Mouse (Mus musculus) heart, embryonic 16.5 days (tissue): ENCODE data around the gene Vps52. TPM values are rescaled to one million over a fixed set of nuclear protein-coding genes. Genes with fewer than 3 reads are reported as not detected.
A peak's percentile ranks its signal among the peaks of the same experiment; 100 is the strongest.
"Not testable (repeated sequence)": the region's sequence is repeated elsewhere in the genome, so short reads cannot be mapped to it uniquely, and the experiment has no call there.

ENCODE experiments used
- ATAC-seq: fragments of 200-750 bp; cut with Nextera tagmentation; replicated peaks from 2 replicates; pipeline ENCODE4 v1.8.0; 2017; ENCODE audit warnings: moderate number of reproducible peaks; ENCODE audit not compliant: insufficient read depth, low FRiP score; ENCODE audit errors: extremely low read depth
- H3K27ac ChIP-seq: fragments of 300-500 bp; sonication (generic); 2 replicates; pipeline ENCODE4 v1.5.1; 2014; ENCODE audit warnings: mild to moderate bottlenecking, low read length, control low read depth, moderate library complexity
- H3K27me3 ChIP-seq: fragments of 300-500 bp; sonication (generic); 2 replicates; pipeline ENCODE4 v1.6.1; 2014; ENCODE audit warnings: low read length, mixed read lengths; ENCODE audit not compliant: control insufficient read depth, insufficient read depth
- H3K36me3 ChIP-seq: fragments of 300-500 bp; sonication (generic); 2 replicates; pipeline ENCODE4 v1.6.1; 2014; ENCODE audit not compliant: control insufficient read depth, insufficient read depth
- H3K4me1 ChIP-seq: fragments of 300-500 bp; sonication (generic); 2 replicates; pipeline ENCODE4 v1.6.1; 2014; ENCODE audit warnings: low read length, mixed read lengths; ENCODE audit not compliant: control insufficient read depth, insufficient read depth
- H3K4me2 ChIP-seq: fragments of 300-500 bp; sonication (generic); 2 replicates; pipeline ENCODE4 v1.6.1; 2014; ENCODE audit warnings: low read depth, mild to moderate bottlenecking, control low read depth, low read length
- H3K4me3 ChIP-seq: fragments of 300-500 bp; sonication (generic); 2 replicates; pipeline ENCODE4 v1.5.1; 2014; ENCODE audit warnings: mild to moderate bottlenecking, control low read depth, low read length
- H3K9ac ChIP-seq: fragments of 300-500 bp; sonication (generic); 2 replicates; pipeline ENCODE4 v1.6.1; 2014; ENCODE audit warnings: low read length, control low read depth
- H3K9me3 ChIP-seq: fragments of 300-500 bp; sonication (generic); replicated peaks from 2 replicates; pipeline ENCODE4 v1.6.1; 2016; ENCODE audit warnings: low read length; ENCODE audit not compliant: control insufficient read depth
- WGBS: fragments of 180-500 bp; shearing (Covaris S2); extraction: QIAGEN DNeasy Blood & Tissue Kit; methylation state at CpG from one replicate; pipeline ENCODE4 v1.1.7; 2014; 5-methylcytosine and 5-hydroxymethylcytosine counted together
- polyA plus RNA-seq: library from polyadenylated mRNA; unstranded; fragments of >200 nt; fragmentation: Nextera tagmentation; extraction: Ambion mirVana; gene quantifications from 2 replicates; pipeline ENCODE4 v1.2.1, GENCODE M21; 2015

Vps52 gene
- polyA plus RNA-seq, 1 experiment from 2014 or later = 39.7 TPM

GRCm38 (mm10) chr17:34000796-34001195 is 45.2 kb downstream of the Vps52 start:
- H3K4me1 ChIP-seq, H3K9ac ChIP-seq, H3K27ac ChIP-seq, H3K9me3 ChIP-seq, H3K36me3 ChIP-seq, H3K27me3 ChIP-seq, ATAC-seq: not testable (repeated sequence)
- 45% methylated on average over 2 of the region's 2 CpGs for WGBS
- H3K4me2 ChIP-seq = peak overlapping the region; percentile 100; the same call in 1 of the 2 replicates
- H3K4me3 ChIP-seq = peak overlapping the region; percentile 78; the same call in 1 of the 2 replicates

- Histone ChIP-seq H3K9ac (no peak overlapping the region), H3K4me2 (no peak overlapping the region), H3K4me3 (no peak overlapping the region), H3K27me3 (peaks cover 2% of the 10 kb centered on the region; the same call in 1 of the 2 replicates), H3K9me3 (no peaks in the 10 kb centered on the region), H3K4me1 (no peaks in the 10 kb centered on the region), H3K36me3 (no peaks in the 10 kb centered on the region), H3K27ac (no peak overlapping the region)
- WGBS = 4% methylated on average over 5 of the region's 5 CpGs
- no peak for ATAC-seq
Measured at GRCm38 (mm10) chr17:34003426-34003825, 47.8 kb downstream of the Vps52 start.

- H3K9ac ChIP-seq = no peak overlapping the region
- H3K4me1 ChIP-seq = no peaks in the 10 kb centered on the region
- no peak overlapping the region for H3K27ac ChIP-seq
- H3K4me2 ChIP-seq = no peak overlapping the region
- 38% methylated on average over 2 of the region's 2 CpGs for WGBS
- no peaks in the 10 kb centered on the region for H3K36me3 ChIP-seq
- no peak overlapping the region for H3K4me3 ChIP-seq
- H3K9me3 ChIP-seq = no peaks in the 10 kb centered on the region
- 0 out of 2 replicates have a peak, but pooled peaks cover 2% of the 10 kb centered on the region for H3K27me3 ChIP-seq
- ATAC-seq = no peak
Measured at GRCm38 (mm10) chr17:34006570-34006969, 51.0 kb downstream of the Vps52 start.

- no peaks in the 10 kb centered on the region for H3K9me3 ChIP-seq
Measured at GRCm38 (mm10) chr17:34010156-34010555, 54.5 kb downstream of the Vps52 start.

GRCm38 (mm10) chr17:34013436-34013835 is 57.8 kb downstream of the Vps52 start:
- no peaks in the 10 kb centered on the region for H3K36me3 ChIP-seq
- no peak overlapping the region for H3K9ac ChIP-seq
- no peak overlapping the region for H3K27ac ChIP-seq
- H3K9me3 ChIP-seq = no peaks in the 10 kb centered on the region
- H3K4me2 ChIP-seq = no peak overlapping the region
- no peak for ATAC-seq
- no peak overlapping the region for H3K4me3 ChIP-seq
- H3K4me1 ChIP-seq = no peaks in the 10 kb centered on the region
- 85% methylated on average over 8 of the region's 8 CpGs for WGBS
- H3K27me3 ChIP-seq = no peaks in the 10 kb centered on the region

More at GRCm38 (mm10) chr17:34010156-34010555, 54.5 kb downstream of the Vps52 start:
- H3K27me3 ChIP-seq = 0 out of 2 replicates have a peak, but pooled peaks cover 2% of the 10 kb centered on the region
- no peaks in the 10 kb centered on the region for H3K36me3 ChIP-seq
- no peak overlapping the region for H3K9ac ChIP-seq
- H3K27ac ChIP-seq = no peak overlapping the region
- no peak for ATAC-seq
- no peak overlapping the region for H3K4me3 ChIP-seq
- 68% methylated on average over 5 of the region's 5 CpGs for WGBS
- no peaks in the 10 kb centered on the region for H3K4me1 ChIP-seq
- no peak overlapping the region for H3K4me2 ChIP-seq

Other genes starting within 250 kb of the Vps52 start
- gene March2, start 237.1 kb upstream of the Vps52 start, polyA plus RNA-seq = 96.0 and 100 TPM in 2 replicates
- 278 and 304 TPM in 2 replicates for gene Rab11b, start 195.3 kb upstream of the Vps52 start, polyA plus RNA-seq
- gene Angptl4, start 174.0 kb upstream of the Vps52 start, polyA plus RNA-seq = 16.4 and 20.5 TPM in 2 replicates
- 48.5 and 58.7 TPM in 2 replicates for gene Kank3, start 145.3 kb upstream of the Vps52 start, polyA plus RNA-seq
- 388 and 436 TPM in 2 replicates for gene Rps28, start 131.2 kb upstream of the Vps52 start, polyA plus RNA-seq
- 535 and 549 TPM in 2 replicates for gene Ndufa7, start 131.2 kb upstream of the Vps52 start, polyA plus RNA-seq
- gene Cd320, start 112.7 kb upstream of the Vps52 start, polyA plus RNA-seq = 37.6 and 41.9 TPM in 2 replicates
- gene Gm7029, start 82.0 kb upstream of the Vps52 start, polyA plus RNA-seq = not detected in 2 replicates
- gene Kifc1, start 65.2 kb upstream of the Vps52 start, polyA plus RNA-seq = 7.8 and 8.3 TPM in 2 replicates
- 0.30 TPM in 1 of 2 replicates, not detected in the other for gene Platr17, start 50.7 kb upstream of the Vps52 start, polyA plus RNA-seq
- 34.8 and 39.4 TPM in 2 replicates for gene Daxx, start 46.4 kb upstream of the Vps52 start, polyA plus RNA-seq
- gene Tapbp, start 39.9 kb upstream of the Vps52 start, polyA plus RNA-seq = 56.1 and 64.3 TPM in 2 replicates
- 12.8 and 14.0 TPM in 2 replicates for gene Zbtb22, start 39.9 kb upstream of the Vps52 start, polyA plus RNA-seq
- 40.8 and 42.9 TPM in 2 replicates for gene Rgl2, start 26.3 kb upstream of the Vps52 start, polyA plus RNA-seq
- gene Pfdn6, start 15.5 kb upstream of the Vps52 start, polyA plus RNA-seq = 125 and 133 TPM in 2 replicates
- gene Wdr46, start 15.2 kb upstream of the Vps52 start, polyA plus RNA-seq = 19.3 and 20.5 TPM in 2 replicates
- gene B3galt4, start 4.3 kb upstream of the Vps52 start, polyA plus RNA-seq = 5.7 and 5.8 TPM in 2 replicates
- 873 and 901 TPM in 2 replicates for gene Rps18, start 189 bp downstream of the Vps52 start, polyA plus RNA-seq
- 66.0 and 100 TPM in 2 replicates for gene H2-K1, start 44.5 kb downstream of the Vps52 start, polyA plus RNA-seq
- gene Ring1, start 68.9 kb downstream of the Vps52 start, polyA plus RNA-seq = 13.0 and 13.7 TPM in 2 replicates
- gene H2-Ke6, start 72.2 kb downstream of the Vps52 start, polyA plus RNA-seq = 53.0 and 59.1 TPM in 2 replicates
- 108 and 119 TPM in 2 replicates for gene Slc39a7, start 75.9 kb downstream of the Vps52 start, polyA plus RNA-seq
- gene Rxrb, start 76.0 kb downstream of the Vps52 start, polyA plus RNA-seq = 33.7 and 34.5 TPM in 2 replicates
- gene Col11a2, start 83.6 kb downstream of the Vps52 start, polyA plus RNA-seq = 1.1 and 1.2 TPM in 2 replicates
- 0.97 and 3.1 TPM in 2 replicates for gene H2-Oa, start 136.5 kb downstream of the Vps52 start, polyA plus RNA-seq
- 10.9 and 13.8 TPM in 2 replicates for gene H2-DMa, start 163.7 kb downstream of the Vps52 start, polyA plus RNA-seq
- gene Brd2, start 166.8 kb downstream of the Vps52 start, polyA plus RNA-seq = 69.4 and 71.9 TPM in 2 replicates
- gene H2-DMb2, start 187.5 kb downstream of the Vps52 start, polyA plus RNA-seq = 2.5 and 6.1 TPM in 2 replicates
- gene H2-DMb1, start 197.3 kb downstream of the Vps52 start, polyA plus RNA-seq = 2.3 and 4.0 TPM in 2 replicates
- gene Tap1, start 231.7 kb downstream of the Vps52 start, polyA plus RNA-seq = 5.7 and 11.1 TPM in 2 replicates
- gene Psmb9, start 232.0 kb downstream of the Vps52 start, polyA plus RNA-seq = 15.0 and 32.2 TPM in 2 replicates
- gene Psmb8, start 241.9 kb downstream of the Vps52 start, polyA plus RNA-seq = 31.8 and 87.6 TPM in 2 replicates
- gene Tap2, start 247.7 kb downstream of the Vps52 start, polyA plus RNA-seq = 10.9 and 21.4 TPM in 2 replicates